Mouse (Mus musculus) heart, postnatal 14 days (tissue): Measurements from ENCODE around the gene Add1. TPM values are rescaled to one million over a fixed set of nuclear protein-coding genes. Genes with fewer than 3 reads are reported as not detected.

ENCODE experiments used
- DNase-seq, 2 experiments: peaks; one replicate each; pipeline ENCODE4 v3.0.0; 2021 to 2022
- intact Hi-C: fragments of 180-260 bp; cut with DNase I; formaldehyde crosslinking; loops from one replicate; pipeline ENCODE4 v1.15.1; 2025
- long read RNA-seq, 2 experiments: library from polyadenylated mRNA; stranded (forward); transcript quantifications; one replicate each; pipeline ENCODE4 v2.0.0; 2021
- total RNA-seq, 2 experiments: library from RNA; stranded (reverse); gene quantifications; 2 replicates each; pipeline ENCODE4 v1.2.3; 2021

The Add1 gene
- 100 to 1,000 TPM; 149 to 154 TPM for total RNA-seq
- long read RNA-seq, experiment 1, full-length matches to known transcripts: 30 of 89 reads
- long read RNA-seq, experiment 1, partial matches to known transcripts: 15 of 89 reads
- long read RNA-seq, experiment 1, other reads (novel, unspliced or antisense): 44 of 89 reads
- long read RNA-seq, experiment 2, full-length matches to known transcripts: 34 of 98 reads
- long read RNA-seq, experiment 2, partial matches to known transcripts: 11 of 98 reads
- long read RNA-seq, experiment 2, other reads (novel, unspliced or antisense): 53 of 98 reads

DNA sequence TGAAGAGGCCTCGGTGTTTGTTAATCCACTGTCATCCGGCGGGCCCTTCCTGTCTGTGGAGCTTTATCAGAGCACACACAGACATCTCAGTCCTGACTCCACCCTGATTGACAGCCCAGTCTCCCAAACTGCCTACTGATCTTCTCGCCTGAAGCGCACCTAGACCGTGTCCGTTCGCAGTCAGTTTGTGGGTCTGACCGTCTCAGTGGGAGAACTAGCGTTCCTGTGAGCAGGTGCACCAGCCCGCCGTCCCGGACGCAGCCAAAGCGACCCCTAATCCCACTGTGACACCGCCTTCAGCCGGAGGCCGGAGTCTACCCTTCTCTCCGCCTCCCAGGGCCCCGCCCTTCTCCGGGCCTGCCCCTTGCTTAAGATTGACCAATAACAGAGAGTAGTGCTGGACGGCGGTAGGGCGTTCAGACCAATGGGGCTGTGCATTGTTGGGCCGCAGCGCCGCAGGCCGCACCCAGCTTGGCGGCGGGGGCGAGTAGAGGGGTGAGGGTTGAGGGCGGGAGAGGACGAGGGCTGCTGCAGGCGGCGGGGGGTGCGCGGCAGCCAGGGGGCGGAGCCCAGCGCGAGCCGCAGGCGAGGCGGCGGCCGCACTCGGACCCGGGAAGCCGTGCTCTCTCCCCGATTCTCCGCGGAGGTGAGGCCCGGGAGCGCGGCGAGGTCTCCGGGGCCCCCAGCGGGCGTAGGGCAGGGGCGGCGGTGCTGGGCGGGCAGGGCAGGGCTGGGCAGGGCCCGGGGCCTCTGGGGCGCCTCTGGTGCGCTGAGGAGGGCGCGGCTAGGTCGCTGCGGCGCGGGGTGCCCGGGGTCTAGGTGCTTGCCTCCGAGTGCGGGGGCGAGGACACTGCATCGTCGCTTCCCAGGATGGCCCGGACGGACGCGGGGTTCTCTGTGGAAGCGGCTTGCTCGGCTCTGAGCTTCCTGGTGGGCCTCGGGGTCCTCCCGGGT is at the start of gene Add1:
Add1 (plus strand) TSS at position 397 of the 954 bp plus-strand sequence.
- intact Hi-C loops: loop anchor here (5.0 kb wide), 1 partner anchor 46 kb away; the partner anchor contains the start of gene Sh3bp2

DNA sequence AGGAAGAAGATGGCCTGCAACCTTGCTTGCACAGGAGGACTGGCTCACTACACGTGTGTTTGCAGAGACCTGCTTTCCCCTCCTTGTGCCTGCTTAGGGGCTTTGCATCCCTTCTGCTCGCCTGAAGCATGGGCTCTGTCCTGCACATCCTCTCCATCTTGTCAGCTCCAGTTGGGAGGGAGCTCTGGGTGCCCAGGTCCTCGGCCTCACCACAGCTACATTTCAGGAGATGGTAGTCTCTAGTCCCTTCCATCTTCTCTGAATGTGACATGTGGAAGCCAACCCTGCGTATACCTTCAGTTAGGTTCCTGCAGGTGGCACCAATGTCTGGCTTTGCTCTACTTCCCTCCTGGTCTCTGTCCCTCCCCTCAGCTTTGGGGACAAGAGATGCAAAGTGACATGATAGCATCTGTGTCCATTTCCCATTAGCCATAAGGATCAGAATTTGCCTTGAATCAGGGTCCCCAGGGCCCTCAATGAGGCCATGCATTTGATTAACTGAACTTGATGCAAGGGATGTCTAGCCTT is 49.4 kb upstream of the Add1 start:
- intact Hi-C loops: no loop called here
- DNase-seq: no peak

More for the DNA sequence above, at the start of gene Add1:
- peak; percentile 97 for DNase-seq

DNA sequence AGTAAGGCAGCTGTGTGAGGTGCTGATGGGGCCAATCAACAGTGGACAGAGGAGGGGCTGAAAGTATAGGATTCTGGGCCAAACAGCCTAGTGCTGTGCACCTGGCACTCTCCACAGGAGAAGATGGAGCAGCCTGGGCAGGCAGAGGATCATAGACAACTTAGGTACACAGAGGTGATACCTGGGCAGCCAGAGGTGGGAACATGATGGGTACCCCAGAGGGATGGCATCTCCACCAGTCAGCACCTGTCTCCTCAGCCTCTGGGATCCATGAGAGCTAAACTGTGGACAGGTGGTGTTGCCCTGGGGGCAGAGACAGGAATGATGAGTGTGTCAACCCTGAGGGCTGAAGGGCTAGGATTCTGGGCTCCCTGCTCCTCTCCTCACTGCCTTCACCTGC is 49.0 kb upstream of the Add1 start:
- no peak for DNase-seq
- intact Hi-C loops: no loop called here

DNA sequence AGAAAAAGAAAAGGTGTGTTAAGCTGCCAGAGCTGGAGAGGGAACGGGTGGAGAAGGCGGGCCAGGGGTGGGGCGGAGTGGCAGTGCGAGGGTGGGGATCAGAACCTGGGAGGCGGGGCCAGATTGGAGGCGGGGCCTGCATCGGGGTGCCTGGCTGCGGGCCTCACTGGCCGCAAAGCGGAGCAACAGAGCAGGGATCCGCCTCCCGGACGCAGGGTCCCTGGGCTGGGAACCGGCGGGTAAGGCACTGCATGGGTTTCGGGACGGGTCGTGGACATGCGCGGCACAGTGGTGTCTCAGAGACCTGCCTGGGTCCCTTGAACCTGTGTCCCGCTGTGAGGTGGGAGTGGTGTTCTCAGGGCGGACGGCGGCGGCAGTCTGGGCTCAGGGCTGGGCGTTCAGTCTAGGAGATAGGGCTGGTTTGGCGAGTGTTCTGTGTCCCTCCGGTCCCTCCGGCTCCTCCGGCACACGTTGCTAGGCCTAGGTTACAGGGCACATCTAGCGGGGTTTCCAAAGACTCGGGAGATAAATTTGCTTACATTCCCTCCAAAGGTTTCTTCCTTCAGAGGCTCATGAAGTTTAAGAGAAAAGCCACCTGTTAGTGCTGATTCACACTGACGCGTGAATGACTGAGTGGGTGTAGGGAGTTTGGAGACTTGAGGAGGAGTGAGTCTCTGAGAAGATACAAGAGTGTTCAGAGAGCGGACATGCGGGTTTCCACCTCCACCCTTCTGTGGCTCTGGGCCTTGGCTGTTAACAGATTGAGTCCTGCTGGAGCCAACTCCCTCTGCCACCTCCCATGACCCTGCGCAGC is 47.6 kb upstream of the Add1 start, which contains the start of gene Sh3bp2:
Sh3bp2 (plus strand) TSS at position 176 of the 814 bp plus-strand sequence.
- intact Hi-C loops: loop anchor here (5.0 kb wide), 1 partner anchor 46 kb away; the partner anchor contains the start of gene Add1
- DNase-seq: peak; percentile 95 to 98

DNA sequence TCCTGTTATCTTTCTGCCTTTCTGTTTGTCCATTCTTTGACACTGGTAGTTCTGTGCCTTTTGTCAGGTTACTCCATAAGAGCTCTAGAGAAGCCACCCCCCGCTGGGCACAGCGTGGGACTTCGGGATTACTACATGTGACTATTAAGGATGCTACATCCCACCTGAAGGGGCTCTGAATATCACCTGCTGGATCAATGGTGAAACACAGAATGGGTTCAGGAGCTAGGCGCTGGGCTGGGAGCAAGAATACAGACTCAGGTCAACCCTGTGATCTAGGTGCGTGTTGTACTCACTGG is 47.0 kb upstream of the Add1 start:
- intact Hi-C loops: loop anchor here (5.0 kb wide), 1 partner anchor 46 kb away; the partner anchor contains the start of gene Add1
- DNase-seq: no peak

DNA sequence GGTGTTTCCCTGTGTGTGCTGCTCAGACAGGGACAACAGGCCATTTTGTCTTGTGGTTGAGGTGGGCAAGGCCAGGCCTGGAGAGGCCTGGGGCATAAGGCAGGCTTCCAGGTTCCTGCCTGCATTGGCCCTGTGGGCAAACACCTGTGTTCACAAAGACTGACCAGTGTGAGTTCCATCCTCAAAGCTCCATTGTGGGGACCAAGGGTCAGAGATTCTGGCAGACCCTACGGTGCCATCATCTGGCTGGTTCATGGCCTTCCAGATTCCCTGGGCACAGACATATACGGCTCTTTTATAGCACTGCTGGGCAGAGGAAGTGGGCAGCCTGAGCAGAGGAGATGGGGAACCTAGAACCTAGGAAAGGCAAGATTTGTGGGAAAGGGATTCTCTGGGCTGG is 46.1 kb upstream of the Add1 start:
- no peak for DNase-seq
- intact Hi-C loops: loop anchor here (5.0 kb wide), 1 partner anchor 45 kb away; the partner anchor contains the start of gene Add1

DNA sequence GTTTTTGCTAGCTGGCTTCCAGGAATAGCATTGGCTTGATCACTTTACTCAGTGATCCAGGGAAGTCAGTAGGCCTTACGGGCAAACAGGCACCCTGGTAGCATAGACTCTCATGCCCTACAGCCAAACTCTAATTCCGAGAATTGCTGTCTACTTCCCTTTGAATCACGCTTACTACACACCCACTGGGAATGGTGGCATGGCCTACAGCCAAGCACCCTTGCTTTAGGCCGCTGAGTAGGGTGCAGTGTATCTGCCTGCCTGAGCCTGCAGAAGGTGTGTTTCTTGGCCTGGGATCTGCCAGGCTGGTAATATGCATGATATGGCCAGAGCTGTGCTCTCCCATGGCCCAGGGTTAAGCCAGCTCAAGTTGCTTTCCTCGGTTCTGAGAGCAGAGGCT is 44.7 kb upstream of the Add1 start:
- no peak for DNase-seq
- intact Hi-C loops: loop anchor here (5.0 kb wide), 1 partner anchor 44 kb away; the partner anchor contains the start of gene Add1

DNA sequence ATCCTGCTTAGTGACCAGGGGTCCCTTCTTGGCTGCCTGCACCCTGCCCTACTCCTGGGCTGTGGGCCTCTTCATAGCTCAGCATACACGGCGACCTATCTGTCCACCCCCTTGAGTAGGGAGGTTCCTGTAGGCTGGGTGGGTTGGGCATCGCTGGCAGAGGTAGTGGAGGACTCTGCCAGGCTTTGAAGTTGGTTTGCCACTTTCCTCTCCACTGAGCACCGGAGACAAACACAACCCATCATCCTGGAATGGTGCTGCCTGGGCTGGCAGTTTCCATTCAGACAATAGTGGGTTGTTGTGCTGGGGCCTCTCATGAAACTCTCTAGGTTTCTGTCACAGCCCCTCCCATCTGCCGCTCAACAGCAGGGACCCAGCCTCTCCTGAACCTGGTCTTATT is 43.3 kb upstream of the Add1 start:
- intact Hi-C loops: no loop called here
- no peak for DNase-seq

DNA sequence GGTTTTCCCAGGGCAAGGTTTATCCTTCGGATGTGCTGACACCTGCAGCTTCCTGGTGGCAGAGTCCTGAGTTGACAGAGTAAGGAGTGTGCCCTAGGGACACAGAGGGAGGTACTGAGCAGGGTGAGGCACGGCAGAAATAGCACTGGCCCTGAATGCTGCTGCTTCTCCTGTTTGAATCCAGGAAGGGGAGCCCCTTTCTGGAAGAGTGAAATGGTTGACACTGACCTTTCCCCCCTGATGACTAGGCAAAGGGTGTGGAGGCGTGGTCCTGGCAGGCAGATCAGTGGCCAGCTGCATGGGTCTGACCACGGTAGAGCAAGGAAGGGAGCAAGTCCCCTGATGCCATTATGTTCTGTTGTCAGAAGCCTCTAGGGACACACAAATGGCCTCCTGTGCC is 42.8 kb upstream of the Add1 start:
- intact Hi-C loops: no loop called here
- DNase-seq: no peak

DNA sequence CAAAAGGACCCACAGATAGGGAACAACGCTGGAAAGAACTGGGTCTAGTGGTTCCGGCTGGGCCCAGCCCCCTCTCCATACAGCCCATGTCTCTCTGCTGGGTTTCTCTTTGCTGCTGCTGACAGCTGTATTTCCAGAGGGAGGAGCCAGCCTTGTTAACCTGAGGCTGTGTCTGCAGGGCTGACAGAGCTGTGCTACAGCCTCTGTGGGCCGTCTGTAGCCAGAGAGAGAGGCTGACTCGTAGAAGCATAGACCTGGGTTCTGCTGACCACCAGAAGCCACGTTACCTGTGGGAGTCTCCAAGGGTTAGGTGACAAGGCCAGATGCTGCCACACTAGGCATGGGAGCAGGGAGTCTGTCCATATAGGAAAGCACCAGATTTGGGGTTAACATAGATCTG is 40.4 kb upstream of the Add1 start:
- intact Hi-C loops: no loop called here
- no peak for DNase-seq

DNA sequence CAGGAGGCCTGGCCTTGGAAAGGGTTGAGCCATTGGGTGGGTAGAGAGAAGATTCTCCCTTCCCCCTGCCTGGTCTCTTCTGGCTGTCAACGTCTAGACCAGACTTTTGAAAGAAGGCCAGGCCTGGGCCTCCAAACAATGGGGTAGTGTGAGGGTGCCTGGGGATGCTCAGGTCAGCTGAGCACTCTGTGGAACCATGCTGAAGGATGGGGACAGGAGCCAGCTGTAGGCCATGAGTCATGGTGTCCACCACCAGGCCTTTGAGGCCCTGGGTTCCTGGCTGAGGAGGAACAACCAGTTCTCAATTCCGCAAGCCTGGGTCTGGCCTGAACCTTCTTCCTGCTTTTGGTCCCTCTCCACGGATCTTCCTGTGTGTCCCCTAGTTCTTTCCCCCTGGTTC is 39.6 kb upstream of the Add1 start:
- intact Hi-C loops: no loop called here
- peak; percentile 34 to 57 for DNase-seq

DNA sequence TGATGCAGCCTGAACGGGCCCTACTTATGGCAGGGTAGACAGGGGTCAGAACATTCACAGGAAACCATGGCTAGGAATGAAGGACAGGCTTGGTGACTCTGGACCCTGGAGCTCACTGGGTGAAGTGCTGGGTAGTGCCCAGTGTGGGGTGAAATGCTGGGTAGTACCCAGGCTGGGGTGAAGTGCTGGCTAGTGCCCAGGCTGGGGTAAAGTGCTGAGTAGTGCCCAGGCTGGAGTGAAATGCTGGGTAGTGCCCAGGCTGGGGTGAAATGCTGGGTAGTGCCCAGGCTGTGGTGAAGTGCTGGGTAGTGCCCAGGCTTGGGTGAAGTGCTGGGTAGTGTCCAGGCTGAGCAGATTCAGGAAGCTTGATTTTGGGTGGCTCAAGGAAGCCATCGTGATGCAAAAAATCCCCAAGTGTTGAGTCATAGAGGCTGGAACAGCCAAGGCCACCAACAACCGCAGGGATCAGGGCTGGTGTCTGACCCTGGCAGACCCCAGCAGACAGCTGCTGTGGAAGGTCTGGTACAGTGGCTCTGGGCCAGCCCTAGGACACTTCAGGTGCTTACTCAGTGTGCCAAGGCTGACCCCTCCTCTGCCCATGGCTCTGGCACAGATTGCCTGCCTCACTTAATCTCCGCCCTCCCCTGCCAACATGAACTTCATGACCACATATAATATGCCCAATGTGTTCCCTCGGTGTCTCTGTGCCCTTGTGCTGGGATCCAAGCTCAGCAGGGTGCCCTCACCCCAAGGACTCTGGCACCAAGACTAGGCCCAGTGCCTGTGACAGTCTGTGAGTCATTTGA is 38.5 kb upstream of the Add1 start:
- DNase-seq: no peak
- intact Hi-C loops: no loop called here

DNA sequence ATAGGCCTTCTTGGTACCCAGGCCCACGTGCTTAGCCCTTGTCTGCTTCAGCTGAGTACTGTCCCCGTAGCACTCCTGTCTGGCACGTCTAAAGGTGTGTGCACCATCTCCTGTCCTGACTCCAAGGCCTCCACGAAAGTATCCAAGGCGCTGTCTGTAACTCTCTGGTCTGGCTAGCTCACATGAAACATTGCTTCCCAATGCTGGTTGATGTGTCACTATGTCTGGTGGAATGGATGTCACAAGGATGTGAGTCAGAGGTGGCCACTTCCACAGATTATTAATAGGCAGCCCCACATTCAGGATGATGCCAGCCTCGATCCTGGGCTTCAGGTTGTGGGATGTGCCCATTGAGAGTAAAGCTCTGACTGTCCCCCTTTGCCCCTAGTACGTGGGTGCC is 37.6 kb upstream of the Add1 start:
- intact Hi-C loops: no loop called here
- DNase-seq: no peak

DNA sequence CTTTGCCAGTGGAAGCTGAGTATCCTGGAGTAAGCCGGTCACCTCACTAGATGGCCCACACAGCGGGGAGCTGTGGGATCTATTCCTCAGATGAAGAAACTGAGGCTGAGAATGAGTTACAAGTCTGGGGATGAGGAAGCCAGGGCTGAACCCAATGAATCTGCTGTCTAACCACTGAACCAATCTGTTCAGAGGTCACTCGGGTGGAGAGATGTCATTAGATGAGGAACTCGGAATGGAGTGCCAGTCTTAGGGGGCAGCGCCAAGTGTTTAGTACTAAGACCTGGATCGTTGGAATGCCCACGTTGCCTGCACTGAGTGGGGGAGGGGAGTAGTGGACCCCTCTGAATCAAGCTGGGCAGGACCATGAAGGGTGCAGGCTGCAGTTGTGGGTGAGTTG is 35.4 kb upstream of the Add1 start:
- intact Hi-C loops: no loop called here
- no peak for DNase-seq

DNA sequence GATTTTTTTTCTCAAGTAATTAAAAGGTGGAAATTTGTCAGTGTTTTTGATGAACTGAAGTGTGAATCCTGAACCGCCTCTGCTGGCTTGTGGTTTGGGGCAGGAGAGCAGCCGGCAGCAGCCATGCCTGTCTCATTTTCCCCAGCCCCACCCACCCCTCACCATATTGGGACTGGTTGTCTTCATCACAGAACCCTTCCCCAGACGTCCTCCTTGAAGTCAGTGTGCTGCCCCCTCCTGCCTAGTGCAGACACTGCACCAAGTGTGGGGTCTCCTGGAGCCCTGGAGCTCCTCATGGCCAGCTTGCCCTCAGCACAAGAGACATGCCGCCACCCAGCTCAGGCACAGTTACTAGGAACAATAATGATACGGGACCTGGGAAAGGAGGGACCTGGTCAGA is 34.9 kb upstream of the Add1 start:
- intact Hi-C loops: no loop called here
- DNase-seq: no peak

DNA sequence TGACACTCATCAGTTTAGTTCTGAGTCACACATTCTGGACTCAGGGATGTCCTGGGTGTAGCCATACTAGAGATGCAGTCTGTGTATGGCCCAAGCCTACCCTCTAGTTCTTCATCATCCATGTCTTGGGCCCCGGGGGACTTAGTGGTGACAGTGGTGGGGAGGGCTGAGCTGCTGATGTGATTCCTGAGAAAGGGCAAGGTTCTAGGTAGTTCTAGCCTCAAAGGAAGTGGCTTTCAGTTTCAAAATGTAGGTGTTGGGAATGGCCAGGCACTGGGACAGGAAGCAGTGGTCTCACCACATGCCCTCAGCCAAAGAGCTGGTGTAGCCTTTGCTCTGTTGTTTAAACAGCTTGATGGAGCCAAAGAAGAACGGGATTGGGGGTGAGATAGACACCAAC is 34.3 kb upstream of the Add1 start:
- intact Hi-C loops: no loop called here

DNA sequence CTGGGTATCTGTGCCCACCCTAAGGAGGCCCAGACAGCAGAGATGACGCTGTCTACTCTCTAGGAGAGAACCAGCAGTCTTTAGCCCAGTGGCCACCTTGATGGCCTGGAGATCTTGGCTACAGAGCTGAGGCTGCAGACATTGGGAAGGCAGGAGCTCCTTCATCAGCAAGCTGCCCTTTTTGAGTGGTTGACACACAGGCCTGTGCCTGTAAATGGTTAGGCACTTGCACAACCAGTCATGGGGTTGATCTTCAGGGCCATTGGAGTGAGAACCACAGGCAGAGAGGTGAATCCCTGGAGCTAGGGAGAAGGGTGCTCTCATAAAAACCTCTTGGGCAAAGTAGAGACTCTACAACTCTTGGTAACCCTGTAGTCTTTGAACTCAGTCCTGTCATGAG is 31.3 kb upstream of the Add1 start:
- intact Hi-C loops: no loop called here
- DNase-seq: no peak

More for the DNA sequence above, 34.3 kb upstream of the Add1 start:
- DNase-seq: no peak

DNA sequence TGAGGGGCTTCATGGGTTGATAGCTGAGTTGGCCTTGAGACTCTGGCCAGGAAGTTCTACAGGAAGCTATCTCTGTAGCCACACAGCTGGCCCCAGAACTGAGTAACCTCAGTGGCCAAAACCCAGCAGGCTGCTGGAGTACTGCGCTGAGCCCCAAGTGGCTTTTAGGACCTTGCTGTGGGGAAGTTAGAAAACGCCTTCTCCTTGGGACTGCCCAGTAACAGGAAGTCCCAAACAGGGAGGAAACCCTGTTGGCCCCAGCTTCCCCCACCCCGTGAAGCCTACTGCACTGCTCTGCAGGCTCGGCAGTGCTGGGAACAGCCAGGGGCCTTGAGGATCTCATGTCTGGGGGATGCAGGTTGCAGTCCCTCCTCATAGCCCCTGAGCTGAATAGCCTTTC is 30.4 kb upstream of the Add1 start:
- peak; percentile 33 to 34 for DNase-seq
- intact Hi-C loops: no loop called here

DNA sequence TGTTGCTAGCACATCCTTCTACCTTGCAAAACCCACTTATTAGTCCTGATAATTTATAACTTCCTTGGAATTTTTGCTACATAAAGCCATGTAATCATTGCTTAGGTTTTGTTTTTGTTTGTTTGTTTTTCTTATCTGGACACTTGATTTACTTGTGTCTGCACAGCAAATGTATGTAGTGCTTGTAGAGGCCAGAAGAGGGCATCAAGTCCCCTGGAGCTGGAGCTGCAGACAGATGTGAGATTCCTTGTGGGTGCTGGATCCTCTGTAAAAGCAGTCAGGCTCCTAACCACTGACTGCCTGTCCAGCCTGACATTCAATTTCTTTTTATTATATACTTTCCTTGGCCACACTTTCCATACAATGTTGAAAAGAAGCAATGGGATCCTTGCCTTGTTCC is 26.1 kb upstream of the Add1 start:
- intact Hi-C loops: no loop called here
- peak in 1 of 2 experiments; percentile 53 for DNase-seq

DNA sequence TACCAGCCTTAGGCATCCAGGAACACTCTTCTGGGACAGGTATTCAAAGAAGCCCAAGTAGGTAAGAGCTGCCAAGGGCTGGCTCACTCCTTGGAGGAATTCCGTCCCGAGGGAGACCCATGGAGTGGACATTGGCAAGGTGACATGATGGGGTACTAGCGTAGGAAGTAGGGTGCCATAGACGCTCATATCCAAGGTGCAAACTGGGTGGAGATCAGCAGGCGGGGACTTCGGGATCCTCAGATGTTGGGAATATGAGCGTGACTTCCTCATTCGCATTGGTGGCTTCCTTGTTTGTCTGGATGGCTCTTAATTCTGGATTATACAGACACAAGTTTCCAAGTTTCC is 24.4 kb upstream of the Add1 start:
- no peak for DNase-seq
- intact Hi-C loops: loop anchor here (2.0 kb wide), 1 partner anchor 88 kb away; the partner anchor contains the start of gene Mfsd10
